Mouse (Mus musculus): ENCODE measurements around the gene Med14.

Gene Med14

GRCm38 (mm10) chrX:12713796-12714195 lies 48.1 kb downstream of the Med14 start:
- ChIA-PET POLR2A (no interaction called here), CTCF (no interaction called here)

GRCm38 (mm10) chrX:12686910-12687309 lies 75.0 kb downstream of the Med14 start:
- POLR2A ChIA-PET, result no interaction called here
- CTCF ChIA-PET, result no interaction called here

- CTCF ChIA-PET, result no interaction called here
Measured at GRCm38 (mm10) chrX:12686071-12686470, 75.8 kb downstream of the Med14 start.

GRCm38 (mm10) chrX:12677396-12677795 lies 84.5 kb downstream of the Med14 start:
- CTCF ChIA-PET, result interaction anchor here (0.5 to 1.4 kb wide), 8 partner anchors 74 to 186 kb away, joined by 3 to 7 read pairs (median 4); no protein-coding TSS in a partner anchor
- POLR2A ChIA-PET, result interaction anchor here in 2 of 4 experiments (1.4 to 1.8 kb wide), 2 partner anchors 162 to 163 kb away, joined by 4 read pairs; no protein-coding TSS in a partner anchor

More at GRCm38 (mm10) chrX:12686071-12686470, 75.8 kb downstream of the Med14 start:
- POLR2A ChIA-PET, result no interaction called here

- POLR2A ChIA-PET, result interaction anchor here (0.6 to 2.8 kb wide), 30 partner anchors 11 to 608 kb away, joined by 3 to 25 read pairs (median 4); partner anchors contain the start of genes Med14 (in 2 of the 4), Atp6ap2 (in 1 of the 4), Ddx3x (in 1 of the 4) and Usp9x (in 1 of the 4)
- CTCF ChIA-PET, result interaction anchor here in 2 of 4 experiments (0.6 to 1.4 kb wide), 4 partner anchors 114 to 535 kb away, joined by 3 to 5 read pairs (median 4); no protein-coding TSS in a partner anchor
Measured at GRCm38 (mm10) chrX:12673054-12673775, 88.7 kb downstream of the Med14 start, which contains the start of gene 1810030O07Rik. Gene 1810030O07Rik (minus strand): TSS chrX:12673668.

GRCm38 (mm10) chrX:12653879-12654278 lies 108.0 kb downstream of the Med14 start:
- POLR2A ChIA-PET, result interaction anchor here in 2 of 4 experiments (0.7 to 1.6 kb wide), 3 partner anchors 12 to 216 kb away, joined by 3 read pairs; no protein-coding TSS in a partner anchor
- CTCF ChIA-PET, result interaction anchor here in 1 of 4 experiments (0.8 kb wide), 1 partner anchor 100 kb away, joined by 4 read pairs; no protein-coding TSS in a partner anchor

- ChIA-PET POLR2A (interaction anchor here in 3 of 4 experiments (0.5 to 2.1 kb wide), 12 partner anchors 8 to 637 kb away, joined by 3 to 9 read pairs (median 4); partner anchors contain the start of gene 1810030O07Rik (in 1 of the 3)), CTCF (interaction anchor here in 1 of 4 experiments (1.0 kb wide), 1 partner anchor 111 kb away, joined by 3 read pairs; no protein-coding TSS in a partner anchor)
Measured at GRCm38 (mm10) chrX:12651906-12652305, 110.0 kb downstream of the Med14 start.

- CTCF ChIA-PET, result interaction anchor here in 1 of 4 experiments (0.6 kb wide), 1 partner anchor 104 kb away, joined by 4 read pairs; no protein-coding TSS in a partner anchor
- POLR2A ChIA-PET, result interaction anchor here in 2 of 4 experiments (1.0 to 1.7 kb wide), 2 partner anchors 21 to 28 kb away, joined by 3 read pairs; partner anchors contain the start of gene 1810030O07Rik (in 1 of the 2)
Measured at GRCm38 (mm10) chrX:12645531-12646304, 116.2 kb downstream of the Med14 start.

GRCm38 (mm10) chrX:12644976-12645375 lies 116.9 kb downstream of the Med14 start:
- CTCF ChIA-PET, result no interaction called here
- POLR2A ChIA-PET, result no interaction called here
